ENCODE assay signal across 10 mouse cellular contexts in the genomic region with DNA sequence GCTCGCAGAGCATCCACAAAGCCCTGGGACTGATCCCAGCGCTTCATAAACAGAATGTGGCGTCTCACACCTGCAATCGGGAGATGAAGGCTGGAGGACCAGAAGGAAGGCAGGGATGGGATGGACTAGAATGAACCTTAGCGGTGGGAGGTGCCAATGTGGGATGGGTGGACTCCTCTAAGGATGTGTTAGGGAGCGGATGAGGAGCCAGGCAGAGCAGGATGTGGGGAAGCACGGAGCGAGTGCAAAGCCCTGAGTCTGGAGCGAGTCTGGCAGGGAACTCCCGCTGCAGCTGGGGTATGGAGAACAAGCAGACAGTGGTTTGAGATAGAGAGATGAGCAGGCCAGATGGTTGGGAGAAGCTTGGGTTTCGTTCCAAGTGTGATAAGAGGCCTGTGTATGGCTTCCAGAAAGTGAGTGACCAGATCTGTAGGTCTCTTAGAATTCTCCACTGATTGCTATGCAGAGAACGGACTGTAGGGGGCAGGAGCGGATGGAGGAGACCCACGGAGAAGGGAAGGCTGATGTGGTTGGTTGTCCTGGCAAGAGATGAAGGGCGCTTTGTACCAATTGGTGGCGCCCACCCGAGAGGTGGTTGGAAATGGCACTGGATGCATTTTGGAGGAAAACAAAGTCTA. TPM values are rescaled to one million over a fixed set of nuclear protein-coding genes. Genes with fewer than 3 reads are reported as not detected.
A peak's percentile ranks its signal among the peaks of the same experiment; 100 is the strongest.
DNase-seq lines count a peak whose midpoint lies in the region; ATAC-seq and TF ChIP-seq lines count a peak whose summit lies in the region.
"Had no signal": no experiment of that assay in that cellular context is flagged by ENCODE, and none has a peak within 500 bp of the region (broad histone marks: within the 10 kb centered on the region; RNA-seq: fewer than 3 reads in every experiment).

No protein-coding gene starts in this region.

- no peak overlapping the region for H3K27ac ChIP-seq in kidney, adult 2 months (ENCODE audit: insufficient read depth, low read depth, low read length)
- no peak overlapping the region for H3K27ac ChIP-seq in kidney, embryonic 15.5 days
- H3K27ac ChIP-seq in left cerebral cortex, adult 2 months, result no peak overlapping the region
- H3K27ac ChIP-seq: embryonic facial prominence, embryonic 15.5 days; midbrain, embryonic 12.5 days had no signal

- intact Hi-C loops in left cerebral cortex, adult 2 months (cut with DNase I), result no loop called here

- H3K4me1 ChIP-seq in kidney, adult 2 months (ENCODE audit: control insufficient read depth, insufficient read depth, low read length), result no peaks in the 10 kb centered on the region
- H3K4me1 ChIP-seq in kidney, embryonic 15.5 days, result peaks cover 15% of the 10 kb centered on the region

- no peaks in the 10 kb centered on the region for H3K36me3 ChIP-seq in kidney, adult 2 months (ENCODE audit: control insufficient read depth, insufficient read depth, low read length)
- no peaks in the 10 kb centered on the region for H3K36me3 ChIP-seq in kidney, embryonic 15.5 days
- H3K36me3 ChIP-seq: embryonic facial prominence, embryonic 15.5 days; midbrain, embryonic 12.5 days had no signal

- peak; percentile 81 for TF ChIP-seq CTCF in kidney, adult 2 months (conservative IDR thresholded peaks at IDR 0.05; ENCODE audit: insufficient read depth, insufficient read length, low read depth, low read length)
- peak; percentile 75 for TF ChIP-seq CTCF in left cerebral cortex, adult 2 months (IDR thresholded peaks at IDR 0.05)

- H3K27me3 ChIP-seq in kidney, adult 2 months (replicated peaks; ENCODE audit: control insufficient read depth, insufficient read depth, low read length), result no peaks in the 10 kb centered on the region
- H3K27me3 ChIP-seq in kidney, embryonic 15.5 days, result peaks cover 20% of the 10 kb centered on the region

- no peak overlapping the region for H3K4me3 ChIP-seq in kidney, adult 2 months (ENCODE audit: insufficient read depth, low read depth, low read length)
- no peak overlapping the region for H3K4me3 ChIP-seq in kidney, embryonic 15.5 days (replicated peaks)
- no peak overlapping the region for H3K4me3 ChIP-seq in left cerebral cortex, adult 2 months
- H3K4me3 ChIP-seq: embryonic facial prominence, embryonic 15.5 days; midbrain, embryonic 12.5 days had no signal

- H3K4me2 ChIP-seq in kidney, embryonic 15.5 days, result no peak overlapping the region
- H3K4me2 ChIP-seq: embryonic facial prominence, embryonic 15.5 days; midbrain, embryonic 12.5 days had no signal

- DNase-seq in kidney, adult 2 months, result peak; percentile 45
- peak; percentile 23 for DNase-seq in MEL-GATA-1-ER (ENCODE audit: extremely low read depth, low read depth)
- peak; percentile 86 for DNase-seq in cerebellum, adult 9-10 months
- DNase-seq in frontal cortex, postnatal 14 days (ENCODE audit: low spot score in 2 of 2), result peak; percentile 48 to 56
- peak; percentile 47 to 69 for DNase-seq in left cerebral cortex, adult 2 months (ENCODE audit: extremely low spot score in 1 of 2, low spot score in 2 of 2)
- peak; percentile 46 for DNase-seq in naive thymus-derived CD4-positive, alpha-beta T cell, adult 2 months (ENCODE audit: low read depth)
- no peak for DNase-seq in yolk sac, embryonic 10.5 days (ENCODE audit: low spot score)

- H3K9ac ChIP-seq in kidney, embryonic 15.5 days, result no peak overlapping the region
- H3K9ac ChIP-seq: embryonic facial prominence, embryonic 15.5 days; midbrain, embryonic 12.5 days had no signal

- WGBS in kidney, adult 2 months, result 47% methylated on average over 17 of the region's 17 CpGs
- 45% methylated on average over 17 of the region's 17 CpGs for WGBS in kidney, embryonic 15.5 days

- ATAC-seq in kidney, embryonic 15.5 days (replicated peaks; ENCODE audit: low FRiP score), result no peak

- TF ChIP-seq POLR2A in kidney, adult 2 months (IDR thresholded peaks at IDR 0.05; ENCODE audit: low read depth, low read length), result no peak

- H3K9me3 ChIP-seq in kidney, embryonic 15.5 days (replicated peaks), result no peaks in the 10 kb centered on the region
- H3K9me3 ChIP-seq: embryonic facial prominence, embryonic 15.5 days; midbrain, embryonic 12.5 days had no signal

RNA-seq across cellular contexts. Expression of a gene that starts 16.3 kb away (rescaled TPM):
- not detected in 2 replicates for polyA plus RNA-seq in kidney, adult 2 months (2012; rRNA removed)
- polyA plus RNA-seq in kidney, embryonic 15.5 days (2015; fragmentation: Nextera tagmentation; extraction: Ambion mirVana), result not detected in 2 replicates
- 1 to 10 TPM; 5.0 to 5.3 TPM for total RNA-seq in left cerebral cortex, adult 2 months (2021)
- polyA plus RNA-seq: embryonic facial prominence, embryonic 15.5 days had no signal

RNA-seq across cellular contexts. Expression of a gene that starts 17.8 kb away (rescaled TPM):
- polyA plus RNA-seq in kidney, adult 2 months (2012; rRNA removed), result 23.0 and 25.1 TPM in 2 replicates
- 3.5 and 3.6 TPM in 2 replicates for polyA plus RNA-seq in kidney, embryonic 15.5 days (2015; fragmentation: Nextera tagmentation; extraction: Ambion mirVana)
- total RNA-seq in left cerebral cortex, adult 2 months (2021), result 1 to 10 TPM; 5.4 to 6.2 TPM

RNA-seq across cellular contexts. Expression of a gene that starts 32.7 kb away (rescaled TPM):
- 55.7 and 68.4 TPM in 2 replicates for polyA plus RNA-seq in kidney, adult 2 months (2012; rRNA removed)
- polyA plus RNA-seq in kidney, embryonic 15.5 days (2015; fragmentation: Nextera tagmentation; extraction: Ambion mirVana), result 111 and 112 TPM in 2 replicates
- total RNA-seq in left cerebral cortex, adult 2 months (2021), result 10 to 100 TPM; 55.5 to 60.5 TPM
